Mouse (Mus musculus): ENCODE results near the gene Ccdc93. TPM values are rescaled to one million over a fixed set of nuclear protein-coding genes. Genes with fewer than 3 reads are reported as not detected.

Ccdc93 gene
- polyA plus RNA-seq, 1 experiment, result 10.2 TPM

- TF ChIP-seq CTCF (conservative IDR thresholded peaks at IDR 0.05; ENCODE audit: insufficient read depth, insufficient read length, low read depth, low read length) (no peak), POLR2A (IDR thresholded peaks at IDR 0.05; ENCODE audit: low read depth, low read length) (no peak)
- WGBS, result 68% methylated on average over 6 of the region's 6 CpGs
- no peaks in the 10 kb centered on the region for H3K27me3 ChIP-seq (replicated peaks; ENCODE audit: control insufficient read depth, insufficient read depth, low read length)
- no peak overlapping the region for H3K27ac ChIP-seq (ENCODE audit: insufficient read depth, low read depth, low read length)
- DNase-seq, result no peak
- no peaks in the 10 kb centered on the region for H3K36me3 ChIP-seq (ENCODE audit: control insufficient read depth, insufficient read depth, low read length)
- H3K4me1 ChIP-seq (ENCODE audit: control insufficient read depth, insufficient read depth, low read length), result no peaks in the 10 kb centered on the region
- H3K4me3 ChIP-seq (ENCODE audit: insufficient read depth, low read depth, low read length), result no peak overlapping the region
Measured at GRCm38 (mm10) chr1:121529286-121529685, 98.4 kb downstream of the Ccdc93 start.

DNA sequence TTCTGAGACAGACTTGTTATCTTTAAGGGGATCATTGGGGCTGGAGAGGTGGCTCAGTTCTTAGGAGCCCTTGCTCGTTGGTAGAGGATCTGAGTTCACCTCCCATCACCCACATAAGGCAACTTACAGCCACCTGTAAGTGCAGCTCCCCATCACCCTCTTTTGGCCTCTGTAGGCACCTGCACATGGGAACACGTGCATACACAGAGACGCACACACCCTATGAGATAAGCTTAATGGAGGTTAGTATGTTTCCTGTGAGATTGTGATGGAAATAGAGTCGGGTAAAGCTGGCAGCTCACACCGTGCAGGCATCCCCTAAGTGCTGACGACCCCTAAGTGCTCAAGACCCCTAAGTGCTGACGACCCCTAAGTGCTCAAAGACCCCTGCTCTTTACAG lies 100.6 kb downstream of the Ccdc93 start:
- WGBS, result 64% methylated on average over 7 of the region's 7 CpGs
- H3K36me3 ChIP-seq (ENCODE audit: control insufficient read depth, insufficient read depth, low read length), result no peaks in the 10 kb centered on the region
- TF ChIP-seq POLR2A (IDR thresholded peaks at IDR 0.05; ENCODE audit: low read depth, low read length) (no peak), CTCF (conservative IDR thresholded peaks at IDR 0.05; ENCODE audit: insufficient read depth, insufficient read length, low read depth, low read length) (no peak)

GRCm38 (mm10) chr1:121540361-121540760 lies 109.5 kb downstream of the Ccdc93 start:
- H3K4me3 ChIP-seq (ENCODE audit: insufficient read depth, low read depth, low read length), result no peak overlapping the region
- WGBS, result 44% methylated on average over 8 of the region's 8 CpGs
- H3K36me3 ChIP-seq (ENCODE audit: control insufficient read depth, insufficient read depth, low read length), result no peaks in the 10 kb centered on the region
- H3K27me3 ChIP-seq (replicated peaks; ENCODE audit: control insufficient read depth, insufficient read depth, low read length), result no peaks in the 10 kb centered on the region
- no peaks in the 10 kb centered on the region for H3K4me1 ChIP-seq (ENCODE audit: control insufficient read depth, insufficient read depth, low read length)
- DNase-seq, result no peak
- no peak for TF ChIP-seq POLR2A (IDR thresholded peaks at IDR 0.05; ENCODE audit: low read depth, low read length)
- no peak for TF ChIP-seq CTCF (conservative IDR thresholded peaks at IDR 0.05; ENCODE audit: insufficient read depth, insufficient read length, low read depth, low read length)
- no peak overlapping the region for H3K27ac ChIP-seq (ENCODE audit: insufficient read depth, low read depth, low read length)

More for the DNA sequence above, 100.6 kb downstream of the Ccdc93 start:
- Histone ChIP-seq H3K4me1 (ENCODE audit: control insufficient read depth, insufficient read depth, low read length) (no peaks in the 10 kb centered on the region), H3K27me3 (replicated peaks; ENCODE audit: control insufficient read depth, insufficient read depth, low read length) (no peaks in the 10 kb centered on the region), H3K4me3 (ENCODE audit: insufficient read depth, low read depth, low read length) (no peak overlapping the region), H3K27ac (ENCODE audit: insufficient read depth, low read depth, low read length) (no peak overlapping the region)
- no peak for DNase-seq

- TF ChIP-seq POLR2A (IDR thresholded peaks at IDR 0.05; ENCODE audit: low read depth, low read length) (no peak), CTCF (conservative IDR thresholded peaks at IDR 0.05; ENCODE audit: insufficient read depth, insufficient read length, low read depth, low read length) (no peak)
- no peaks in the 10 kb centered on the region for H3K27me3 ChIP-seq (replicated peaks; ENCODE audit: control insufficient read depth, insufficient read depth, low read length)
- no peaks in the 10 kb centered on the region for H3K36me3 ChIP-seq (ENCODE audit: control insufficient read depth, insufficient read depth, low read length)
- H3K27ac ChIP-seq (ENCODE audit: insufficient read depth, low read depth, low read length), result no peak overlapping the region
- DNase-seq, result no peak
- no peaks in the 10 kb centered on the region for H3K4me1 ChIP-seq (ENCODE audit: control insufficient read depth, insufficient read depth, low read length)
- WGBS, result 73% methylated on average over 2 of the region's 2 CpGs
- H3K4me3 ChIP-seq (ENCODE audit: insufficient read depth, low read depth, low read length), result no peak overlapping the region
Measured at GRCm38 (mm10) chr1:121546844-121547243, 116.0 kb downstream of the Ccdc93 start.

- Histone ChIP-seq H3K36me3 (ENCODE audit: control insufficient read depth, insufficient read depth, low read length) (no peaks in the 10 kb centered on the region), H3K4me3 (ENCODE audit: insufficient read depth, low read depth, low read length) (no peak overlapping the region), H3K27ac (ENCODE audit: insufficient read depth, low read depth, low read length) (no peak overlapping the region), H3K4me1 (ENCODE audit: control insufficient read depth, insufficient read depth, low read length) (no peaks in the 10 kb centered on the region), H3K27me3 (replicated peaks; ENCODE audit: control insufficient read depth, insufficient read depth, low read length) (no peaks in the 10 kb centered on the region)
- TF ChIP-seq POLR2A (IDR thresholded peaks at IDR 0.05; ENCODE audit: low read depth, low read length), result no peak
- no peak for TF ChIP-seq CTCF (conservative IDR thresholded peaks at IDR 0.05; ENCODE audit: insufficient read depth, insufficient read length, low read depth, low read length)
- 93% methylated on average over 4 of the region's 4 CpGs for WGBS
- no peak for DNase-seq
Measured at GRCm38 (mm10) chr1:121548667-121549066, 117.8 kb downstream of the Ccdc93 start.

DNA sequence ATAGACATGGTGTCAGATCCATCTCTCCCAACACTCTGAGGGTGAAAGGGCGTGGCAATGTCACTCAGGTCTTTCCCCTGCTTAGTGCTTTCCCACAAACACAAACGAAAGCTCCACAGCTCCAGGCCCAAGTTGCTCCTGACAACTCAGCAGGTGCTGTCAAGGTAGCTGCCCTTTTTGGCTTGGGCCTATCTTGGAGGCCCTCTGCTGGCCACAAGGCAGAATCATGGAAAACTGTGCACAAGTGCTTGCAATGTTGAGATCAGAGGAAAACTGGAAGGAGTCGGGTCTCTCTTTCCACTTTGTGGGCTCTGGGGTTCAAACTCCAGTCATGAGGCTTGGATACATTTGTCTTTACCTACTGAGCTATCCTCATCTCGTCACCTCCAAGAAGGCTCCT lies 118.6 kb downstream of the Ccdc93 start:
- H3K27me3 ChIP-seq (replicated peaks; ENCODE audit: control insufficient read depth, insufficient read depth, low read length), result no peaks in the 10 kb centered on the region
- whole genome bisulfite sequencing, result 81% methylated on average over 4 of the region's 4 CpGs
- no peaks in the 10 kb centered on the region for H3K36me3 ChIP-seq (ENCODE audit: control insufficient read depth, insufficient read depth, low read length)
- no peak overlapping the region for H3K27ac ChIP-seq (ENCODE audit: insufficient read depth, low read depth, low read length)
- TF ChIP-seq CTCF (conservative IDR thresholded peaks at IDR 0.05; ENCODE audit: insufficient read depth, insufficient read length, low read depth, low read length), result peak; percentile 47; the same call in 1 of the 2 replicates
- TF ChIP-seq POLR2A (IDR thresholded peaks at IDR 0.05; ENCODE audit: low read depth, low read length), result no peak
- H3K4me1 ChIP-seq (ENCODE audit: control insufficient read depth, insufficient read depth, low read length), result no peaks in the 10 kb centered on the region
- DNase-seq, result peak; percentile 17
- no peak overlapping the region for H3K4me3 ChIP-seq (ENCODE audit: insufficient read depth, low read depth, low read length)

- Histone ChIP-seq H3K4me1 (ENCODE audit: control insufficient read depth, insufficient read depth, low read length) (no peaks in the 10 kb centered on the region), H3K27me3 (replicated peaks; ENCODE audit: control insufficient read depth, insufficient read depth, low read length) (no peaks in the 10 kb centered on the region), H3K36me3 (ENCODE audit: control insufficient read depth, insufficient read depth, low read length) (peaks cover 2% of the 10 kb centered on the region; the same call in 1 of the 2 replicates), H3K4me3 (ENCODE audit: insufficient read depth, low read depth, low read length) (no peak overlapping the region), H3K27ac (ENCODE audit: insufficient read depth, low read depth, low read length) (no peak overlapping the region)
- DNase-seq, result no peak
- 84% methylated on average over 16 of the region's 16 CpGs for WGBS
- TF ChIP-seq POLR2A (IDR thresholded peaks at IDR 0.05; ENCODE audit: low read depth, low read length) (no peak), CTCF (conservative IDR thresholded peaks at IDR 0.05; ENCODE audit: insufficient read depth, insufficient read length, low read depth, low read length) (no peak)
Measured at GRCm38 (mm10) chr1:121550801-121551456, 120.1 kb downstream of the Ccdc93 start.

Measured in kidney, adult 2 months (tissue).